Mouse (Mus musculus): ENCODE results near the gene Dab2ip. TPM values are rescaled to one million over a fixed set of nuclear protein-coding genes. Genes with fewer than 3 reads are reported as not detected.

Gene Dab2ip
- polyA plus RNA-seq, 1 experiment from 2014 or later: 67.9 TPM

Other genes with a start within 250 kb of the Dab2ip start
- 32.1 and 37.3 TPM in 2 replicates for gene Stom, start 221.3 kb upstream of the Dab2ip start, polyA plus RNA-seq (2015; fragmentation: Nextera tagmentation; extraction: Ambion mirVana)
- not detected in 2 replicates for gene 4930568D16Rik, start 190.5 kb upstream of the Dab2ip start, polyA plus RNA-seq (2015; fragmentation: Nextera tagmentation; extraction: Ambion mirVana)
- not detected in 2 replicates for gene 4930402F06Rik, start 161.1 kb upstream of the Dab2ip start, polyA plus RNA-seq (2015; fragmentation: Nextera tagmentation; extraction: Ambion mirVana)
- 33.5 and 38.3 TPM in 2 replicates for gene Ggta1, start 95.0 kb upstream of the Dab2ip start, polyA plus RNA-seq (2015; fragmentation: Nextera tagmentation; extraction: Ambion mirVana)

Data from embryonic facial prominence, embryonic 15.5 days (tissue).